Mouse (Mus musculus): ENCODE data around the gene Dusp12.

Dusp12 gene

DNA sequence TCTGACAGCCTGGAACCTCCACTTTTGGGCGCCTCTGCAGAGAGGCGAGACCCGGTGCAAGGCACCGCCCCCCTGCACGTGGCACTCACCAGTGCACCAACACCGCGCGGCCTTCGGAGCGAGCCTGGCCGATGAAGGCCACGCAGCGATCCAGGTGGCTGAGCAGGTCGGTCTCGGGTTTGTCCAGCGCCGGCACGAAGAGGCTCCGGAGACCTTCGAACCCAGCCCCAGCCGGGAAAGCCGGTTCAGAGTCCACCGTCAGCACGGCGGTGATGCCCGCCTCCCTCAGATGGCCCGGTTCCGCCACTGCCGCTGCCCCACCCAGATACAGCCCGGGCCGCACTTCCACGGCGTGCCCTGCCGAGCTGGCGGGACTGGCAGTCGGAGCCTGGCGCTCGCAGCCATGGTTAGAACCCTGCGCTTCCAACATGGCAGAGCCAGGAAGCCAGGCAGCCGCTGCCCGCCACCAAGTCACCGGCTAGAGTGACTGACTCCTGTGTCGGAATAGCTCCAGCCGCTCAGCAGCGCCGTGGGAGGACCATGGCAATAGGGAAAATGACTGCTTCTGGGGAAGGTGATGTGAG lies at the start of gene Dusp12, which contains the start of gene Gm26620:
TSS of gene Dusp12 (minus strand) at position 563 of the 584 bp plus-strand sequence.
TSS of gene Gm26620 (plus strand) at position 88 of the 584 bp plus-strand sequence.
- peak; percentile 74 for DNase-seq (ENCODE audit: low spot score)

GRCm38 (mm10) chr1:170934383-170934782 lies 49.0 kb upstream of the Dusp12 start:
- no peak for DNase-seq (ENCODE audit: low spot score)

GRCm38 (mm10) chr1:170933940-170934339 lies 48.6 kb upstream of the Dusp12 start:
- DNase-seq (ENCODE audit: low spot score) = no peak

GRCm38 (mm10) chr1:170933386-170933920 lies 48.1 kb upstream of the Dusp12 start:
- no peak for DNase-seq (ENCODE audit: low spot score)

GRCm38 (mm10) chr1:170932043-170932442 lies 46.7 kb upstream of the Dusp12 start:
- no peak for DNase-seq (ENCODE audit: low spot score)

GRCm38 (mm10) chr1:170929245-170929644 lies 43.9 kb upstream of the Dusp12 start:
- no peak for DNase-seq (ENCODE audit: low spot score)

- no peak for DNase-seq (ENCODE audit: low spot score)
These were observed 43.1 kb upstream of the Dusp12 start for GRCm38 (mm10) chr1:170928467-170928866.

- DNase-seq (ENCODE audit: low spot score) = no peak
These were observed 42.0 kb upstream of the Dusp12 start, which contains the start of gene Fcrla for GRCm38 (mm10) chr1:170927378-170927777. TSS of gene Fcrla (minus strand) at chr1:170927583.

DNA sequence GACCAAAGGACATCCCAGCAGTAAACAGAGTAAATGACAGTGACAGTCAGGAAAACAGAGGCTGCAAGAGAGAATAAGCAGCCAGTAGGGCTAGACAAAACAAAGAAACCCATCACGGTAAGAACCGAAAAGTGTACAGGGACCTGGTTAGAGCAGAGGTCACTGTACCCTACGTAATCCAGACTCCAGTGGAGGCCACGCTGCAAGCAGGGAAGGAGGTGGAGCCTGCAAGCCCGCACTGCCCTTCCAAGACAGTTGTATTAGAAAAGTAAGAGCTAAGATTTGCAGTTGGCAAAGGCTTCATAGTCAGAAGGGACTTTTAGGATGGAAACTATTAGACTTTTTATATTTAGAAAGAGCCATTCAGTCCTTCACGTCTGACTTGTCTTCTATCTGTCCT lies 41.6 kb upstream of the Dusp12 start:
- DNase-seq (ENCODE audit: low spot score) = no peak

DNA sequence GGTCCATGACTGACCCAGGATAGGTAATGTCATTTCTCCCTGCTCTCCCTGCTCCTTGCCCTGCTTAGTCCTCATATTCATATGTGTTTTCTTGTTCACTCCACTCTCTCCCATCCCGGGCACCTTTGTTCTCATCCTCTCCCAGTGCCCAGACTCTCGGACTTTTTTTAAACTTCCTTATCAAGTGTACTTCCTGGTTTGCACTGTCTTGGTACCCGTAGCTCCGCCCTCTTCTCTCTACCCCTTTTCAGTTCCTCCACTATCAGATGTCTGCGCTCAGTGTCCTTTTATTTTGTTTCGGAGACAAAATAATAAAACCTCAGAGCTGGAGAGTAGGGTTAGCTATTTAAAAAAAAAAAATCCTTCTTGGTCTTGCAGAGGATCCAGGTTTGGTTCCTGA lies 39.1 kb upstream of the Dusp12 start:
- DNase-seq (ENCODE audit: low spot score) = no peak

GRCm38 (mm10) chr1:170919308-170919707 lies 34.0 kb upstream of the Dusp12 start:
- DNase-seq (ENCODE audit: low spot score) = no peak

- no peak for DNase-seq (ENCODE audit: low spot score)
These were observed 30.3 kb upstream of the Dusp12 start for GRCm38 (mm10) chr1:170915657-170916056.

GRCm38 (mm10) chr1:170912891-170913615 lies 27.7 kb upstream of the Dusp12 start, which contains the start of gene Fcrlb:
TSS of gene Fcrlb (minus strand) at chr1:170912941.
- DNase-seq (ENCODE audit: low spot score) = no peak

DNA sequence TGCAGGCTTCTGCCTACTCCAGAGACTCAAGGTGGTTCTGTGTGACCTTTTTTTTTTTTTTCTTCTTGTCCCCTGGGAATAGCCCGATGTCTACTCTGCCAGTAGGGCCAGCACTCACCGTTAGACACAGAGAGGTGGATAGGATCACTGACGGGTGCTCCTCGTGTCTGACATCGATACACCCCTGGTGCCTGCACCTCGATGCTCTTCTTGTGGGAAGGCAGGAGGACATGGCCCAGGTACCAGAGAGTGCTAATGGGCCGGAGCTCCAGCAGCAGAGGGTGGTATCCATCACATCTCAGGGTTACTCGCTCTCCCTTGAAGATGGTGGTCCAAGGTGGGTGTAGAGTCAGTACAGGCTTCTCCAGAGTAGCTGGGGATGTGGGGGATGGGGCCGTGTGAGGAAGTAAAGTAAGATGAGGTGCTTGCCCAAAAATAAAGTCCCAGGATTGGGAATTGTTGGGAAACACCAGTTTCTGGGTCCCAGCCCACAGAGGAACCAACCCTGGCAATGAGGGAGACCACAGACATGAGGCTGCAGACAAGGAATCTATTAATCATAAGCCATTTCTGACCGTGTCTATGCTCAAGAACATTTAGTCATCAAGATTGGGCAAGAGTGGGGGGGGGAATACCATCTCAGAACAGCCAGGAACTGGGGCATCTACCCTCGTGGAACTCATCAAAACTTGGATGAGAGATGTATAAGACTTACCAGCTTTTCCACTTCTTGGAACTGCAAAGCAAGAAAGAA lies 26.7 kb upstream of the Dusp12 start:
- no peak for DNase-seq (ENCODE audit: low spot score)

- DNase-seq (ENCODE audit: low spot score) = no peak
These were observed 23.0 kb upstream of the Dusp12 start for GRCm38 (mm10) chr1:170908341-170908740.

DNA sequence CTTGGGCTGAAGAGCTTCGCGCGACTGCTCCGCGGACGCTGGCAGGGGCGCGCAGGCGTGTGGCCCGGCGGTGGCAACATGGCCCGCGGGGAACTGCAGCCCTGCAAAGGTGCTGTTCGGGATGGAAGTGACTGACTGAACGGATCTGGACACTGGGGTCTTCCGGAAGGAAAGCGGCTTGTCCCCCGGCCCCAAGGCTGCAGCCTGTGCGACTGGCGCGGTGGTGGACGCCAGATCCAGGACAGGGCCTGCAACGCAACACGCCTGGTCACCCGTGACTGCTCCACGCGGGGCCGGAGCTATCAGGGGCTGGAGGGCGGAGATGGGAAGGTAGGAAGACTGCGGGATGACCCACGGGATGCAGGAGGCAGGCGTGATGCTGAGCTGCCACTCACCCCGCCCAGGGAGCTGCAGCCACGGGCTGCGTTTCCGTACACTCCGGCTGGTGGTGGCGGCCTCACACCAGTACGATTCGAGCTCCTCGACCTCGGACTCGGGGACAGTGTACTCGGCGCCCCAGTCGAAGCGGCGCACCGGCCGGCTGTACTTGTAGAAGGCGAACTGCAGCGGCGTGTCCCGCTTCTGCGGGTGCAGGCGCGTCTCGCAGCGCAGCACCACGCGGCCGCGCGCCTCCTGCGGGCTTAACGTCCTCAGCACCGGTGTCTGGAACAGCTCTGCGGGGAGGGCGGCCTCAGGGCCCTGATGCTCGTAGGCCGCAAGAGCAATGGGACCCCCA lies 22.3 kb upstream of the Dusp12 start:
- no peak for DNase-seq (ENCODE audit: low spot score)

DNA sequence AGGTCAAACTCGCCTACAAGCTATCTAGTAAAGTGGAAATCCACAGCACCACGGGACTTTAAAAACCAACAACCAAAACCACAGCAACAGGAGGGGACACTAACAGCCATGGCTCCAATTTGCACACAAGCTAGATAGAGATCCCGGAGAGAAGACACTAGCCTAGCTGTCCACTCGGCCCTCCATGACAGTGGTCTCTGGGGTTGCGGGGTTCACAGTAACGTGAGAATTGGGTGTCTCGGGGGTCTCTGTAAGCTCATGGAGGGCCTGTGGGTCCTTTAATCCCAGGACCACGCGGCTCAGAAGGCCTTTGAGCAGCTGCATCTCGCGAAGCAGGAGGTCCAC lies 21.7 kb upstream of the Dusp12 start:
- DNase-seq (ENCODE audit: low spot score) = no peak

DNA sequence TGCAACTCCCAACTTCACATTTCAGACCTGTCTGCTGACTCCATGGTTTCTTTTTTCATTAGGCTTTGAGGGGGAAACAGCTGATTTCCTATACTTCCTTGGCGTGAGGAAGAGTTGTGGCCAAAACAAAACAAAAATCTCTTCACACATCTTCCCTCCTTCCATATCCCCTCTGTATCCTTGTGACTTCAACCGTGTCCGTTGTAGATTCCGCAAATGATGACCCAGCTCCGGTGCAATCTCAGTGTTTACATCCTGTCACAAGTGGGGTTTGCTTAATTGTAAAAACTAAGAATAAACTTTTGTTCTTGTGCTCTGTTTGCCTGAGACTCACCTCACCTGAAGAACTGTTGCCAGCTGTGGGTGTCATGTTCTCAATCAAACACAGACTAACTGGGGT lies 18.1 kb upstream of the Dusp12 start:
- no peak for DNase-seq (ENCODE audit: low spot score)

GRCm38 (mm10) chr1:170901536-170902238 lies 16.3 kb upstream of the Dusp12 start:
- peak; percentile 87 for DNase-seq (ENCODE audit: low spot score)

DNA sequence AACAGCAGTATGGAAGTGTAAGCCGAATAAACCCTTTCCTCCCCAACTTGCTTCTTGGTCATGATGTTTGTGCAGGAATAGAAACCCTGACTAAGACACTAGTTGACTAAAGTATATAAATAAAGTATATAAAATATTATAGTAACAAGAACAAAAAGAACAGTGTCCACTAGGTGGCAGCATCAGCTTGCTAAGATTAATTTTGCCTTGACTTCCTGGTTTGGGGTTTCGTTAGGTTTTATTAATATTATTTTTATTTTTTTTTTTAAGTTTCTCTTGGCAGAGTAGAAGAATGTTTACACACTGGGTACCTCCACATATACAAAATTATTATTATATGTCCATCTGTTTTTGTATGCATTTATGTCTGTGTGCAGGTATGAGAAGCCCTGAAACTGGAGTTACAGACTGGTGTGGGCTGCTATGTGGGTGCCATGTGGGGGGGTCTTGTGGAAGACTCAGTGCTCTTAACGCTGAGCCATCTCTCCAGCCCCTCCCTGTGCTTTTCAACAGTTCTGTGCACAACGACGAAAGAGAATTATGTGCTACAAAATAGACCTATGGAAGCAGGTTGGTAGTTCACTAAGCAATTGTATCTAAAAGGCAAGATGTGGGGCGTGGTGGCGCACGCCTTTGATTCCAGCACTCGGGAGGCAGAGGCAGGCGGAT lies 15.6 kb upstream of the Dusp12 start:
- DNase-seq (ENCODE audit: low spot score) = peak; percentile 38

Measured in urinary bladder, postnatal 25 days (tissue).